Mouse (Mus musculus): ENCODE results near the gene Tox3. TPM values are rescaled to one million over a fixed set of nuclear protein-coding genes. Genes with fewer than 3 reads are reported as not detected.

Tox3 gene
- total and polyA plus RNA-seq, 2 experiments from 2014 or later: 31.0 to 46.1 TPM

- Histone ChIP-seq H3K27me3 (ENCODE audit: insufficient read depth, low read length) (no peaks in the 10 kb centered on the region), H3K27ac (ENCODE audit: low read depth, low read length) (no peak overlapping the region), H3K4me1 (ENCODE audit: insufficient read depth, low read length) (no peaks in the 10 kb centered on the region), H3K9ac (replicated peaks; ENCODE audit: low read length, poor library complexity, severe bottlenecking) (no peak overlapping the region), H3K36me3 (ENCODE audit: insufficient read depth, low read length) (no peaks in the 10 kb centered on the region), H3K9me3 (ENCODE audit: low read length) (no peaks in the 10 kb centered on the region), H3K4me2 (ENCODE audit: low read depth, low read length, poor library complexity, severe bottlenecking) (no peak overlapping the region), H3K4me3 (ENCODE audit: low read depth, low read length) (no peak overlapping the region)
- DNase-seq (ENCODE audit: low spot score) (no peak), ATAC-seq (ENCODE audit: low FRiP score) (no peak)
- 86% methylated on average over 6 of the region's 6 CpGs for WGBS
- TF ChIP-seq CTCF (IDR thresholded peaks at IDR 0.05): no peak
These were observed 57.3 kb downstream of the Tox3 start for GRCm38 (mm10) chr8:90290811-90291210.

GRCm38 (mm10) chr8:90276722-90277121 is 71.4 kb downstream of the Tox3 start:
- Histone ChIP-seq H3K36me3 (ENCODE audit: insufficient read depth, low read length) (no peaks in the 10 kb centered on the region), H3K27ac (ENCODE audit: low read depth, low read length) (peak overlapping the region; percentile 4; the same call in 1 of the 2 replicates), H3K4me1 (ENCODE audit: insufficient read depth, low read length) (no peaks in the 10 kb centered on the region; the same call in 1 of the 2 replicates), H3K4me2 (ENCODE audit: low read depth, low read length, poor library complexity, severe bottlenecking) (no peak overlapping the region), H3K9ac (replicated peaks; ENCODE audit: low read length, poor library complexity, severe bottlenecking) (no peak overlapping the region), H3K4me3 (ENCODE audit: low read depth, low read length) (no peak overlapping the region), H3K27me3 (ENCODE audit: insufficient read depth, low read length) (no peaks in the 10 kb centered on the region), H3K9me3 (ENCODE audit: low read length) (no peaks in the 10 kb centered on the region)
- ATAC-seq (ENCODE audit: low FRiP score) (no peak), DNase-seq (ENCODE audit: low spot score) (peak; percentile 85)
- TF ChIP-seq CTCF (IDR thresholded peaks at IDR 0.05): peak; percentile 60
- 38% methylated on average over 9 of the region's 9 CpGs for WGBS

- no peak for TF ChIP-seq CTCF (IDR thresholded peaks at IDR 0.05)
- Histone ChIP-seq H3K4me1 (ENCODE audit: insufficient read depth, low read length) (no peaks in the 10 kb centered on the region; the same call in 1 of the 2 replicates), H3K36me3 (ENCODE audit: insufficient read depth, low read length) (no peaks in the 10 kb centered on the region), H3K4me2 (ENCODE audit: low read depth, low read length, poor library complexity, severe bottlenecking) (no peak overlapping the region), H3K27ac (ENCODE audit: low read depth, low read length) (peak overlapping the region; percentile 3; the same call in 1 of the 2 replicates), H3K27me3 (ENCODE audit: insufficient read depth, low read length) (no peaks in the 10 kb centered on the region), H3K4me3 (ENCODE audit: low read depth, low read length) (no peak overlapping the region), H3K9ac (replicated peaks; ENCODE audit: low read length, poor library complexity, severe bottlenecking) (no peak overlapping the region), H3K9me3 (ENCODE audit: low read length) (no peaks in the 10 kb centered on the region)
- no peak for ATAC-seq (ENCODE audit: low FRiP score)
- DNase-seq (ENCODE audit: low spot score): peak; percentile 54
- WGBS: 26% methylated on average over 7 of the region's 7 CpGs
These were observed 75.0 kb downstream of the Tox3 start for GRCm38 (mm10) chr8:90273182-90273581.

DNA sequence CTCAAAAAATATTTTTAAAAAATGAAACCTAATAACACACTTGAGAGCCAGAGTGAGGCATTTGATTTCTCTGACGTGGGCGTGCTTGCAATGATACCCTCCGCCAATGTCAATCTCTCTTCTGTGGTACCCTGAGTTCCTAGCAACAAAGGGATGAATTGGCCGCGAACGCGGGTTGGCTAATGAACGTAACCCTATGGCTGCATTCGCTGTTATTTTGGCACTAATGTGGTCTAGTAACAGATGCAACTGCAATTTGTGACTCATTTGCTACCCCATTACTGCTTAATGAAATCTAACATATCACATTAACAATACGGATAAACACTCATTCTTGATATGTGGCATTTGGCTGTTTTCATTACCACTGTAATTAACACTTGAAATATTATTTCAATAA is 76.2 kb downstream of the Tox3 start:
- no peak overlapping the region for H3K9ac ChIP-seq (replicated peaks; ENCODE audit: low read length, poor library complexity, severe bottlenecking)
- H3K4me1 ChIP-seq (ENCODE audit: insufficient read depth, low read length): peaks cover 4% of the 10 kb centered on the region; the same call in 1 of the 2 replicates
- WGBS: 74% methylated on average over 10 of the region's 10 CpGs
- no peaks in the 10 kb centered on the region for H3K36me3 ChIP-seq (ENCODE audit: insufficient read depth, low read length)
- H3K27ac ChIP-seq (ENCODE audit: low read depth, low read length): no peak overlapping the region
- peak; percentile 47 for DNase-seq (ENCODE audit: low spot score)
- ATAC-seq (ENCODE audit: low FRiP score): no peak
- H3K9me3 ChIP-seq (ENCODE audit: low read length): no peaks in the 10 kb centered on the region
- no peaks in the 10 kb centered on the region for H3K27me3 ChIP-seq (ENCODE audit: insufficient read depth, low read length)
- no peak overlapping the region for H3K4me3 ChIP-seq (ENCODE audit: low read depth, low read length)
- no peak overlapping the region for H3K4me2 ChIP-seq (ENCODE audit: low read depth, low read length, poor library complexity, severe bottlenecking)
- no peak for TF ChIP-seq CTCF (IDR thresholded peaks at IDR 0.05)

DNA sequence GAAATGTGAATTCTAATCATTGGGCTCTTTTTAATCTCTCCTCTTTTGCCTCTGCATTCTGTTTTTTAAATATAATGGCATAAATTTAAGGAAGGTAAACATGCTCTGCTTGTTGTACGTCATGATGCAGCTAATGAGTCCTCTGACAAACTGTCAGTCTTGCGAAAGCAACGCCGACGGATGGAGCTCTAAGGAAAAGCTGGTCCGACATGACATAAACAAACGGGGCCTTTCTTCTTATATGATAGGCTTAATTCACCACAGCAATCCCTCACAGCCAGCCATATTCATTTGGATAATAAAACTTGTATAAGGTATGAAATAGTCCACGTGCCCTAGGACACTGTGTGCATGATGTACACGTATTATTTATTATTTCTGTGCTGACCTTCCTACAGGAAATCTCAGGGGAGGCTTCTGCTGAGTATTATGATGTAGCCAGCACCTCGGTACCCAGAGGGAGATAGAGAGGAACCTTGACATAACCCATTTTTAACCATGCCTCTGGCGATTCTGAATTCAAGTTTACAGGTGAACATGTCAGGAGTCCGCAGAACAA is 80.4 kb downstream of the Tox3 start:
- no peak for TF ChIP-seq CTCF (IDR thresholded peaks at IDR 0.05)
- Histone ChIP-seq H3K4me2 (ENCODE audit: low read depth, low read length, poor library complexity, severe bottlenecking) (no peak overlapping the region), H3K4me3 (ENCODE audit: low read depth, low read length) (no peak overlapping the region), H3K9ac (replicated peaks; ENCODE audit: low read length, poor library complexity, severe bottlenecking) (no peak overlapping the region; the same call in 1 of the 2 replicates), H3K27ac (ENCODE audit: low read depth, low read length) (peak overlapping the region; percentile 53), H3K36me3 (ENCODE audit: insufficient read depth, low read length) (no peaks in the 10 kb centered on the region), H3K9me3 (ENCODE audit: low read length) (no peaks in the 10 kb centered on the region), H3K4me1 (ENCODE audit: insufficient read depth, low read length) (peaks cover 4% of the 10 kb centered on the region; the same call in 1 of the 2 replicates), H3K27me3 (ENCODE audit: insufficient read depth, low read length) (no peaks in the 10 kb centered on the region)
- 30% methylated on average over 12 of the region's 12 CpGs for WGBS
- DNase-seq (ENCODE audit: low spot score): no peak
- ATAC-seq (ENCODE audit: low FRiP score): no peak

GRCm38 (mm10) chr8:90266986-90267385 is 81.2 kb downstream of the Tox3 start:
- Histone ChIP-seq H3K4me3 (ENCODE audit: low read depth, low read length) (no peak overlapping the region), H3K4me2 (ENCODE audit: low read depth, low read length, poor library complexity, severe bottlenecking) (no peak overlapping the region), H3K27me3 (ENCODE audit: insufficient read depth, low read length) (no peaks in the 10 kb centered on the region), H3K36me3 (ENCODE audit: insufficient read depth, low read length) (no peaks in the 10 kb centered on the region), H3K9ac (replicated peaks; ENCODE audit: low read length, poor library complexity, severe bottlenecking) (no peak overlapping the region), H3K27ac (ENCODE audit: low read depth, low read length) (peak overlapping the region; percentile 53), H3K4me1 (ENCODE audit: insufficient read depth, low read length) (peaks cover 4% of the 10 kb centered on the region; the same call in 1 of the 2 replicates), H3K9me3 (ENCODE audit: low read length) (no peaks in the 10 kb centered on the region)
- 30% methylated on average over 3 of the region's 3 CpGs for WGBS
- DNase-seq (ENCODE audit: low spot score) (peak; percentile 40), ATAC-seq (ENCODE audit: low FRiP score) (peak; percentile 31; the same call in 1 of the 2 replicates)
- TF ChIP-seq CTCF (IDR thresholded peaks at IDR 0.05): no peak
